Mouse (Mus musculus) granulocyte monocyte progenitor cell, adult 5-6 weeks (primary cell): ENCODE data around the gene Smim22. TPM values are rescaled to one million over a fixed set of nuclear protein-coding genes. Genes with fewer than 3 reads are reported as not detected.

ENCODE experiments used
- ATAC-seq: replicated peaks from 2 replicates; pipeline ENCODE4 v1.8.0; 2016; ENCODE audit warnings: mild to moderate bottlenecking, moderate TSS enrichment, inconsistent platforms; ENCODE audit not compliant: poor library complexity, severe bottlenecking
- total RNA-seq, 2 experiments: library from RNA; stranded (forward) in 1 of 2; stranded (reverse) in 1 of 2; fragments of 200-712, 200-1000 nt in 1 of 2; fragments of >200 nt in 1 of 2; fragmentation: Nextera tagmentation in 1 of 2; gene quantifications; 2 replicates each; pipeline ENCODE4 v1.2.3; 2014 to 2017

Gene Smim22
- total RNA-seq (2014; fragmentation: Nextera tagmentation): not detected in 2 replicates
- total RNA-seq (2017): not detected in 2 replicates

GRCm38 (mm10) chr16:5007067-5007466 is at the start of gene Smim22:
Gene Smim22, plus strand, starts transcription at chr16:5007288.
- no peak for ATAC-seq

GRCm38 (mm10) chr16:4957446-4957845 is 49.6 kb upstream of the Smim22 start:
- ATAC-seq: no peak

GRCm38 (mm10) chr16:4960260-4960659 is 46.8 kb upstream of the Smim22 start:
- peak; percentile 25 for ATAC-seq

GRCm38 (mm10) chr16:4963346-4963745 is 43.7 kb upstream of the Smim22 start:
- ATAC-seq: no peak

GRCm38 (mm10) chr16:4963797-4964709 is 43.0 kb upstream of the Smim22 start, which contains the start of gene Anks3:
Gene Anks3, minus strand, starts transcription at chr16:4964205.
- peak; percentile 84 for ATAC-seq

- no peak for ATAC-seq
Measured at GRCm38 (mm10) chr16:4964731-4965391, 42.2 kb upstream of the Smim22 start.

- ATAC-seq: no peak
Measured at GRCm38 (mm10) chr16:4965392-4966129, 41.5 kb upstream of the Smim22 start.

- no peak for ATAC-seq
Measured at GRCm38 (mm10) chr16:4968426-4968825, 38.7 kb upstream of the Smim22 start.

- peak; percentile 93 for ATAC-seq
Measured at GRCm38 (mm10) chr16:4969055-4969843, 37.8 kb upstream of the Smim22 start.

- ATAC-seq: no peak
Measured at GRCm38 (mm10) chr16:4971626-4972025, 35.5 kb upstream of the Smim22 start.

- ATAC-seq: no peak
Measured at GRCm38 (mm10) chr16:4974521-4974920, 32.6 kb upstream of the Smim22 start.

GRCm38 (mm10) chr16:4976180-4976579 is 30.9 kb upstream of the Smim22 start:
- no peak for ATAC-seq

GRCm38 (mm10) chr16:4978275-4979051 is 28.6 kb upstream of the Smim22 start:
- ATAC-seq: no peak

- peak; percentile 83 for ATAC-seq
Measured at GRCm38 (mm10) chr16:4979755-4980380, 27.2 kb upstream of the Smim22 start.

- ATAC-seq: no peak
Measured at GRCm38 (mm10) chr16:4984717-4985116, 22.4 kb upstream of the Smim22 start.

- ATAC-seq: no peak
Measured at GRCm38 (mm10) chr16:4993276-4993675, 13.8 kb upstream of the Smim22 start.

- ATAC-seq: no peak
Measured at GRCm38 (mm10) chr16:4997553-4997952, 9.5 kb upstream of the Smim22 start, which contains the start of gene Sept12. Gene Sept12, minus strand, starts transcription at chr16:4997852.

- ATAC-seq: no peak
Measured at GRCm38 (mm10) chr16:4998984-4999383, 8.1 kb upstream of the Smim22 start.

GRCm38 (mm10) chr16:5000611-5001010 is 6.5 kb upstream of the Smim22 start:
- no peak for ATAC-seq
